Mouse (Mus musculus): ENCODE measurements at regions not wholly inside any gene's neighbourhood (a gene's known extent, or its start where the extent isn't known, plus 50 kb on each side); places are given as distances from the start of the nearest gene placed in this dataset.

GRCm38 (mm10) chr13:35079685-35080084 is 52.8 kb upstream of the Eci2 start:
- ATAC-seq (ENCODE audit: low TSS enrichment), result no peak

- no peak for ATAC-seq (ENCODE audit: low TSS enrichment)
Observed at GRCm38 (mm10) chr13:35085386-35085785, 58.5 kb upstream of the Eci2 start.

DNA sequence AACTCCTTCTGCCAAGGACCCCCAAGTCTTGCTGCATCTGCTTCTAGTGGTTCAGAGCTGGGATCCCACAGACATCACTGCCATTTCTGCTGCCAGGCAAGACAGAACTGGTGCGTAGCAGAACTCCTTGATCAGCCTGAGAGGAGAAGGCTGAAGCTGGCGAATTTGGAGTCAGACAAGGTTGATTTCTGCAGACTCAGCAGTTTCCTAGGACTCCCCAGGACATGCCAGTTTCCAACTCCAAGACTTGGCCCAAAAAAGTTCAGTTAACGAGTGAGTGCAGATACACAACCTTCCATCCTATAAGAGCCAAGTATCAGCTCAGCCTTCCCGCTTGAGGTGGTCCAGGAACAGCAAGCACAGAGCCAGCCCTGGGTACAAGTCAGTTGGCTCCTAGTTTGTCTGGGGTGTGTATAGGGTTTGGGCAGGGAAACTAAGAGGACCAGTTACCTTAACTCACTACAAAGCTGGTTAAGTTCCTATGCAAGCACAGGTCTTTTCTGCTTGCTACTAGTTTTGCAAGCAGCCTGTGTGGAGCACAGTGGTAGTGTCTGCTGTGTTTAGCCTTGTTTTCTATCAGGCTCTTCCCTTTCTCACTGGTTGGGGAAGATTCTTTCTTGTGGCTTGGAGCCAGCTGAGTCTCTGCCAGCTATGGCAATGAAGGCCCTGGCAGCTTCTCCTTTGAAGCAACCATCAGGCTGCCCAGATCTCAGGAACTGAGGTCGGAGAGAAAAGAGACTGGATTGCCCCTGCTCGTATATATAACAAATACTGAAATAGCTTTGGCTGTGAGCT is 60.5 kb upstream of the Eci2 start:
- peak; percentile 41; the same call in 1 of the 2 replicates for ATAC-seq (ENCODE audit: low TSS enrichment)

DNA sequence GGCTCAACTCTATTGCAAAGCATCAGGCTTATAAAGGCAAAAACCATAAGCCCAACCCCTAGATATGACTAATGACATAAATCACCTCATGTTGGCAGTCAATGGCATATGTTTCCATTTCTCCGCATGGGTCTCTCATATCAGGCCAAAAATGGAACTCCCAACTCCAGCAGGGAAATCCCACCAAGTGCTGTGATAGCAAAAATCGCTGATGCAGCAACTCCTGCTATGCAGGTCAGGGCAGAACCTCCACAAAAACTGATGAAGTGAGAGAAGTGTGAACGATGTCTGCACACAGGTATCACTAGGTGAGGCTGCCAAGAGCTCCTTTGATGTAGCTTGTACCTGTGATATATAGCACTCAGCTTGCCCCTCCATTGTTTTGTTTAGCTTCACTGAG is 64.3 kb upstream of the Eci2 start:
- no peak for ATAC-seq (ENCODE audit: low TSS enrichment)

GRCm38 (mm10) chr13:35119782-35120181 is 92.9 kb upstream of the Eci2 start:
- ATAC-seq (ENCODE audit: low TSS enrichment), result peak; percentile 74

DNA sequence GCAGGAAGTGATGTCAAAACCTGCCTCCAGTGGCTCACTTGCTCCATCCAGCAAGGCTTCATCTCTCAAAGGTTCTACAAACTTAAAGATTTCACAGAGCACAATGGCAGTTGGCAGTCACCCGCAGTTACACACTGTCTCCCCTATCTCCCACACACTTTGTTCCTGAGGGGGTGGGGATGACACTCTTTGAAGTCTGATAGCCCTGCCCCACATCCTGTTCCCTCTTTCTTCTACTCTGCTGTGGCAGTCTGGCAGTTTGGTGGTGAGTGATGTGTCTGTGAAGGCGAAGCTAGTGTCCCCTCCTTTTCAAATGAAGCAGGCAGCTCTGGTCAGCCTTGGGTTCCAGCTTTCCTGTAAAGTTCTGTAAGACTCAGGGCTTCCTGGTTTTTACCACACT is 102.6 kb upstream of the Eci2 start:
- ATAC-seq (ENCODE audit: low TSS enrichment), result no peak

- ATAC-seq (ENCODE audit: low TSS enrichment), result peak; percentile 92
Observed at GRCm38 (mm10) chr13:35131272-35132185, 104.6 kb upstream of the Eci2 start.

- no peak for ATAC-seq (ENCODE audit: low TSS enrichment)
Observed at GRCm38 (mm10) chr13:35151629-35152028, 124.7 kb upstream of the Eci2 start.

DNA sequence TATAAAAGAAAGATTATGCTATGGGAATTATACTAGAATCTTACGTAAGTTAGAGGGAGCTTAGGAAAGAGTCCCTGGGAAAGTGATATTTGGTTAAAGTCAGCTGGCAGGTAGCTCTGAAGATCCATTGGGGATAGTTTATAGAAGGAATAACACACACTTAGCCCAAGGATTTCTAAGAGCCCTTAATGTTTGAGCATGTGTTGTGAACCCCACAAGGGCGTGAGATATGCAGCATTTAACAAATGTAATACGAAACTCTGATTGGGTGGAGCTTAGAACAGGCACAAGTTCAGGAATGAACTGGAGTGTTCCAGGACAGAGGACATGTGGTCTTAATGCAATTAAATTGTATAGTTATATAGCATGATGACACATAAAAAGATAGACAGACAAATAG is 132.6 kb upstream of the Eci2 start:
- no peak for ATAC-seq (ENCODE audit: low TSS enrichment)

GRCm38 (mm10) chr13:35160767-35161166 is 133.9 kb upstream of the Eci2 start:
- no peak for ATAC-seq (ENCODE audit: low TSS enrichment)

GRCm38 (mm10) chr13:35166080-35166479 is 139.2 kb upstream of the Eci2 start:
- ATAC-seq (ENCODE audit: low TSS enrichment), result no peak

GRCm38 (mm10) chr13:35166831-35167541 is 140.1 kb upstream of the Eci2 start:
- ATAC-seq (ENCODE audit: low TSS enrichment), result no peak

DNA sequence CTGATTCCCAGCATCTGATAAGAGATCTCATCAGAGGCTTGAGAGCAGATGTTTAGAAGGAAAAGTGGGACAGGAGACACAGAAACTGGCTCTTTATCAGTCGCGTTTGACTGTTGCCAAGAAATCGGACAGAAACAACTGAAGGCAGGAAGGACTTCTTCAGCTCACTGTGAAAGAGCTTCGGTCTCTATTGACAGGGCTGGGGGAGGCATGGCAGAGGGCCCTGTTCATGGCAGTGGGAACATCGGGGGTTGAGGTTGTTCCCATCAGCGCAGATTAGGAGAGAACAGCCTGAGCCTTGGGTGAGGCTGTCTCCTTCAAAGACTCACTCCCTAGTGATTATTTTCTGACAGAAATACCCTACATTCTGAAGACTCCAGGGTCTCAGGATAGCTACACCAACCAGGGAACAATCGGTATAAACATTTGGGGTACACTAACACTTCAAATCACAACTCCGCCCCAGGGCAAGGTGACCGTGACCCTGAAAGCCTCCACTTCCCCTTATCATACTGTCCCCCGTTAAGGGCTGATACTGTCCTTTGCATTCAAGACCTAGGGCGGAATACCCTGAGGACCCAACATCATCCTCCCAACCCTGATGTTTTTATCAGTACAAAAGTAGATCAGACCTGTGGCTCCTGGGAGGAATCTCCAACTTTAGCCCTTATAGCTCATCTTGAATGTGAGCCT is 144.8 kb upstream of the Eci2 start:
- peak; percentile 54 for ATAC-seq (ENCODE audit: low TSS enrichment)

DNA sequence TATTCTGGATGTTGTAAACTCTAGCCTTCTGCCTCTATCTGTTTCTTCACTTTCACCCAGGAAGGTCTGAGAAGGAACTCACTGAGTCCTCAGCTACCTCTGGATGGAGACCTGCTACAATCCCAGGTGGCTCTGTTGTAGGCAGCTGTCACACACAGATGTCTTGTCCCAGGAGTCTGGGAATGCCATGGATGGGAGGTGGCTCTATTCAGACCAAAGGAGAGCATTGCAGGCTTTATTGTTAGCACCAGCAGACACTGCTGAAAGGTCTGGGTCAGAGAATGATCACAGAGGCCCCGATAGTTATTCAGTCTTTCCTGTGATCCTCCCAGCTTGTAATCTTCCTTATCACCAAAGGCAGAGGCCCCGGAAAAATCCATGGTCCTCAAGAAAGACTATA is 146.6 kb upstream of the Eci2 start:
- ATAC-seq (ENCODE audit: low TSS enrichment), result no peak

DNA sequence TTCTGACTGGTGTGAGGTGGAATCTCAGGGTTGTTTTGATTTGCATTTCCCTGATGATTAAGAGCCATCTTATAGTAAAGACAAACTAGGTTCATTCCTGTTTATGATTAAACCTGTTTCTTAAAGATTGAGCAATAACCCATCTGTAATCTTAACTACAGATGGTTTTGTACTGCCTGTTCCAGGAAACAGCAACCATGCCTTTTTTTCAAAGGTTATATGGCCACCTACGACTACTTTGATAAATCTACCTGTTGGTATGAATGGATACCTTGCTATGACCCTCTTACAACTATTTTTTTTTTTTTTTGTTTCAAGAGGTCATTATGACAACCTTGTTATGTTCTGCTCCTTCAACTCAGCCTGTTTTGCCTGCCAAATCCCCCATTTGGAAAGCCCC is 148.7 kb upstream of the Eci2 start:
- no peak for ATAC-seq (ENCODE audit: low TSS enrichment)

DNA sequence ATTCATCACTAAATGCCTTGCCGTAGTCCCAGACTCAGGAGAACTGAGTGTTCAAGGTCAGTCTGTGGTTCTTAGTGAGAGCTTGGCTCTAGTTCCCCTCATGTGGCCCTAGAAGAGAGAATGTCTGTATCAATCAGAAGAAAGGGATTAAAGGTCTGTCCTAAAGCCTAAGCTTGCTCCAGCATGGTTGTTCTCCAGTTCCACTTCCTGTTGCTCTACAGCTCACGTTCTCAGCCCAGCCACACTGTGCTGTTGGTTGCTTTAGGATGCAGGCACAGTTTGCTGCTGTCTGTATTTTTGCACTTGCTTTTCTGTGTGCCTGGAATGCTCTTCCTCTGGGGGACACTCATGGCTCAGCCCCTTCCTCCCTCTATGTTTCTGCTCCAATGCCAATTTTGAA is 150.4 kb upstream of the Eci2 start:
- no peak for ATAC-seq (ENCODE audit: low TSS enrichment)

DNA sequence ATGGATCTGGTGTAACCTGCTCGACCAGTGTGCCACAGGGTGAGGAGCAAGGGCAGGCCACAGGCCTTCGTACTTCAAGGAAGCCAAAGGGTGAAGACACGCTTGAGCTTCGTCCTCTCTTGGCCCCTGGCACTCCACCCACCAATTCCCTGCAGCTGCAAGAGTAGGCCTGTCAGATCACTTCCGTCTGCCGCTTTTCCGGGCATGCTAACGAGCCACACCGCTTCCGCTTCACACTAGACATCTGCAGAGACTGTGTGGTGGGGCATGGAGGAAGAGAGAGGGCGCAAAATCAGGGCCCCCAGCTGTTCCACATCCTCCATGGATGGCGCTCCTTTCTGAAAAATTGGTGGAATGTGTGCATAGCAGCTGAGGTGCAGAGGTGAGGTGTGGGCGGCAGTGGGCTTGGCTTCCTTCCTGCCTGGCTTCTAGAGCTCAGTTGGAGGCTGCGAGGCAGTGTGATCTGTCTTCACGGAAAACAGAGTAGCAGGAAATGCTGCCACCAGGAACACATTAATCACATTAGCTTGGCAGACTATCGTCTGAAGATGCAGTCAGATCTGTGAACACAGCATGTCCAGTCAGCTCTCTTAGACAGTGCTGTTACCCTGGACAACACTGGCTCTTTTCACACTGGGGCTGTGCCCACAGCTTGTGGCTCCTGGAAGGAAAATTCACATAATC is 162.3 kb upstream of the Eci2 start:
- ATAC-seq (ENCODE audit: low TSS enrichment), result peak; percentile 78

DNA sequence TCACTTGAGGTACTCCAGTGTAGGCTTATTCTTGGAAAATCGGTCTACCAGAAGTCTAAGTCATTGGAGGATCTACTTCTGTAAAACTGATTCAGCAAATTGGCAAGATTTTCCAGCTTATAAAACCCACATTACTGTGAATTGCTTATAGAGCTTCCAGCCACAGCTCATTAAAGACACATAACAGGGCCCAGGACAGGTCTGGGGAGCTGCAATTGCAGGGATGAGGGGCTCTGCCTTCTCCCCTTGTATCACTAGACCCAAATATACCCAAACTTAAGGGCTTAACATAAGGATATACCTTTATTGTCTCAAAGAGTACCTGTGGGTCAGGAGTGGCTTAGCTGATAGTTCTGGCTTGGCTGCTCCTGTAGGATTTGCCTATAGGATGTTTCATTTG is 175.2 kb upstream of the Eci2 start:
- ATAC-seq (ENCODE audit: low TSS enrichment), result no peak; the same call in 1 of the 2 replicates

DNA sequence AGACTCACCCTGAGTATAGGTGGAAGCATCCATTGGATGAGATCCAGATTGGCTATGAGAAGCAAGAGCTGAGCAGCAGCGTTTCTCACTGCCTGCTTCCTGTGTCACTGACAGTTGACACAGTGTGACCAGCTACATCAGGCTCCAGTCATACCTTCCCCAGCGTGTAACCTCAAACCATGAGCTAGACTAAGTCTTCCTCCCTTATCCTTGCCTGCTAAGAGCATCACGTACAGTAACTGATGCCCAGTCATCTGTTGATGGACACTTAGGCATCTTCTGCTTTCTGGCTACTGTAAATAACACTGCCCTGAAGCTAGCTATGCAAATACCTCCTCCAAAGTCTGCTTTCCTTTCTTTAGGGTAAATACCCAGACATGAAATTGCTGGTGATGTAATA is 181.4 kb upstream of the Eci2 start:
- no peak for ATAC-seq (ENCODE audit: low TSS enrichment)

DNA sequence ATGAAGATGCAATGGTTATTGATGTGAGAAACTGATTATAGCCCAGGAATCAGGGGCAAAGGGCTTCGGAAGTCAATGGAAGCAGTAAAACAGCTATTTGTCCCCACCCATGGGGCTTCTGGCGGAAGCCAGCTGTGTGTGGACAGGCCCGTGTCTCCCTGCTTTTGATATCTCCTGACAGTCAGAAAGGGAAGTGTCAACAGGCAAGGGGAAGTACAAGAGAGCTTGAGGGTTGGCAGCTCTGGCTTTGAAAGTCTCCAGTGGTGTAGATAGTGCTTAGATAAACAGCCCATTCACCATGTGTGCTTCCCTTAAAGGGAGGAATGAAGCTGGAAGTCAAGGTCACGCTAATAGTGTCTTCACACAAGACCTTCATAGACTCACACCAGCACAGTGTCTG is 182.7 kb upstream of the Eci2 start:
- ATAC-seq (ENCODE audit: low TSS enrichment), result no peak

GRCm38 (mm10) chr13:35211834-35212233 is 184.9 kb upstream of the Eci2 start:
- ATAC-seq (ENCODE audit: low TSS enrichment), result no peak

Data from frontal cortex, adult (tissue).